Mouse (Mus musculus) spleen, postnatal 36 days (tissue): ENCODE results near the gene Stk33.
A peak's percentile ranks its signal among the peaks of the same experiment; 100 is the strongest.
"Not testable (repeated sequence)": the region's sequence is repeated elsewhere in the genome, so short reads cannot be mapped to it uniquely, and the experiment has no call there.

Experiments used
- DNase-seq, 2 experiments: peaks; one replicate each; pipeline ENCODE4 v3.0.0; 2022; ENCODE audit warnings: low spot score in 2 of 2, mixed read lengths in 1 of 2

The Stk33 gene

DNA sequence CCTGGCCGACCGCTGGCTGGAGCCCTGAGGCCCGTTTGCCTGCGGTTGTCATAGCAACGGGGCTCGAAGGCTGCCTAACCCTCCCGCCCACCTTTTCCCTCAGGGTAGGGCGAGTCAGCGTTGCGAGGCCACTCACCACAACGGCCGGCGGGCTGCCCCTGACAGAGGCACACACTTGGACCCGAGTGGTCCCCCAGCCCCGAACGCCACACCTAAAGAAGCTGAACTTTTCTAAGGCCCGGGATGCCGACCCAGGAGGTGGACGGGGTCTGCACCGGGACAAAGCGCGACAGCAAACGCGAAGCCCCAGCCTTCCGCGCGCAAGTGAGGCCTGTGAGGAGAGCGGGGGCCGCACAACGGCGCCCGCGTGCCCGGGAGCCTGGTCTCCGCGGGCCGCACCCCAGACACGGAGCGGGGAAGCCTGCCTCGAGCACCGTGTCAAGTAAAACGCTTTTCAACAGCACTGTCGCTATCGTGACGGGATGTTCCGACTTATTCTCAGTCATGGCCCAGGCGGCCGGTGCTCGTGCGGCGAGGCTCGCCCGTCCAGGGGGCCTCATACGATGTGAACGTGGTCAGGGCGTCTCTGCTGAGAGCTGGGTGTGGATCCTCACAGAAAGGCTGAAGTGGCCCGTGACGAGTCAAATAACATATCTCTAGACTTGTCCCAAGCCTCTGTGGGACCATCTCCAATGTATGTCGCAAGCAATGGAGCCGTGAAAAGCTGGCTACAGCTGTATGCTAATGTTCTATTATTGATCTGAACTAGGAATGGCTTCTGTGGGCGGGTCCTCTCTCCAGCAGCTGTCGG lies at the start of gene Stk33:
Gene Stk33 (minus strand): TSS at position 301 of the 811 bp plus-strand sequence.
- DNase-seq, result no peak

DNA sequence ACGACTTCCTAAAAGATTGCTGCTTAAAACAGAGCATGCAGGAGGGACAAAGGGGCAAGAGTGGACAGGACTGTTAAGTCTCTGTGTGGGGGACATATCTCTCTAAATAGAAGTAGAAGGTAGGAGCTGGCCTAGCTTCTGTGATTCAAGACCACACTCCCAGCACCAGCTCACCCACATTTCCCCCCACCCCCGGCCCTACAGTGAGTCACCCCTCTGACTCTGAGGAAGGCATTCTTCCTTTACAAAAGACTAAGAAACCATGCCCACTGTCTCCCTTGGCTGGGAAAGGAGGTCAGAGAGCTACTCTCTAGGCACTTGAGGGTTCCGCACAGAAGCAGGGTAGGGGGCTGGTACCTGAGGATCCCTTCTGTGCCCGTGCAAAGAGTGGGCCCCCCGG lies 45.3 kb upstream of the Stk33 start:
- DNase-seq, result no peak

DNA sequence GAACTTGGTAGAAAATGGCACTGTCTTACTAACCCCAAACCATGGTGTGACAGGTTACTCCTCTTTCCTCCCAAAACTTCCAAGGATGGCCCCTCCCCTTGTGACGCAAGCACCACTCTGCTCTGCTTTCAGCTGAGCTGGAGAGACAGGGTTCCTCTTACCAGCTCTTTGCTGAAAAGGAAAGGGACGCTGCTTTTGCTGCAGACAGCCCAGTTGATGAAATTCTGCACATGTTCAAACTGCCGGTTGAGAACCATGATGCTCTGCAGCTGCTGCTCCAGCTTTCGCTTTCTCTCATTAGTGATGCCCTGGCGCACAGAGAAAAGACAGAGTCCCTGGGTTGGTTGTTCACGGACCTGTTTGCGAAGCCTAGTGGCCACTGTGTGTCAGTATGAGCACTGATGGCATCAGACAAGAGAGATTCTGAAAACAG lies 41.9 kb upstream of the Stk33 start:
- peak; percentile 13 to 29 for DNase-seq

DNA sequence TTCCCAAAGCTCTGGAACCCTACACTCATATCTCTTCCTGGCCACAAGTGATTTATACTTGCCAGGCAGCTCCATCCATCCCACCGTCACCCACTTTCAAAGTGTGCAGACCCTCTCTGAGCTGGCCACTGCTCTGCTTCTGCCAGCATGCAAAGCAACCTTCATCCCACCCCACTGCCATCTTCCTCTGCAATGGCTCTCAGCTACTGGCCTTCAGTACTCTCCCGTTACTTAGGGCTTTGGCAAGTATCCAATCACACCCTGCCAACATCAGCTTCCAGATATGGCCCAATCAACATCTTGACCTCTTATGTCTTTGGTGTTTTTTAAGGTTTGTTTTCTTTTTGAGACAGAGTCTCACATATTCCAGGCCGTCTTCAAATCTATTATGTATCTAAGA lies 39.0 kb upstream of the Stk33 start:
- no peak for DNase-seq

DNA sequence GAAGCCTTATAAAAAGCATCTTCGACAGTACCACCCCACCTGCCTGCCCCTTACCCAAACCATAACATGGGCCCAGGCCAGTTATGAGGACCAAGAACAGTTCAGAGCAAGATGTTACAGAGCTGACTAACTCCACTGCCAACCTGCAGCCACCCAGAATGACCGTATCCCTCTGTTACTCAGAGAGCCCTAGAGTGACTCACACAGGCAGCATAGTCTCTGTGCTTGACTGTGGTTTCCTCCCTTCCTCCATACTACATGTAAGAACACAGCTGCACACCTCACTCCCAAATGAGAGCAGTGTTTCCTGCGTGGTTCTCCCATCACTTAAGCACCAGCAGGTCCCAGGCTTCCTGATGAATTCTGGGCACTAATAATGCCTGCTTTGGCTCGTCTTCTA lies 31.8 kb upstream of the Stk33 start:
- no peak for DNase-seq

DNA sequence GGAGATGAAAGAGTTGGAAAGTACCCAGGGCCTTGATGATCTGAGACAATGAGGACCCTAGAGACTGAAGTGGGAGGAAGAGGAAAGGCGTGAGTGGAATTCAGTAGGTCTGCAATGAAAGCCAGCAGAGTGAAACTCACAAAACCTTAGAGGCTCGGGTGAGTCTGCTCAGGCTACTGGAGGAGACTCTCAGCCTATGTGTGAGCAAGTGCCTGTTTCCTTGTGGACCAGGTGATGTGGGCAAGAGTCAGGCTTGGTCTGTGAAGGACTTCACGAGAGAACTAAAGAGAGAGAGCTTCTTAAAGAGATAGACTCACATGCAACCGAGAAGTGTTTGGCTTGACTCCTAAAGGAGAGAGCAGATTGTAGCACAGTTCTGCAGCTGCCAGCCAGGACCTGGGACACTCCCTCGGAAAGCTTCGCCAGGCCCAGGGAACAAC lies 29.4 kb upstream of the Stk33 start:
- no peak for DNase-seq

DNA sequence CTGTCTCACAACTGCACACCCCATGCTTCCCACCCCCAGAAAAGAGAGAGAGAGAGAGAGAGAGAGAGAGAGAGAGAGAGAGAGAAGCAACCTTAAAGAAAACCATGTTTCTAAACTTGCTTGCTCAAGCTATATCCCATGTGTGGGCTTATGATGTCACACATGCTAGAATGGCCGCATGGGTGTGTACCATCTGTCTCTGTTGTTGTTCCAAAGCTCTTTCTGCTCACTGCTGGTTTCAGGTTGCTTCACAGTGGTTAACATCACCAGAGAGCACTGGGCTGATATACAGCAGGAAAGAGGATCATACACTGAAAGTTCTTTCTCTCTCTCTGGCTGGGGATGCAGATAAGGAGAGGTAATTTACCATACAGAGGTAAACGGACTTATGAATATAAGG lies 28.7 kb upstream of the Stk33 start:
- no peak for DNase-seq

DNA sequence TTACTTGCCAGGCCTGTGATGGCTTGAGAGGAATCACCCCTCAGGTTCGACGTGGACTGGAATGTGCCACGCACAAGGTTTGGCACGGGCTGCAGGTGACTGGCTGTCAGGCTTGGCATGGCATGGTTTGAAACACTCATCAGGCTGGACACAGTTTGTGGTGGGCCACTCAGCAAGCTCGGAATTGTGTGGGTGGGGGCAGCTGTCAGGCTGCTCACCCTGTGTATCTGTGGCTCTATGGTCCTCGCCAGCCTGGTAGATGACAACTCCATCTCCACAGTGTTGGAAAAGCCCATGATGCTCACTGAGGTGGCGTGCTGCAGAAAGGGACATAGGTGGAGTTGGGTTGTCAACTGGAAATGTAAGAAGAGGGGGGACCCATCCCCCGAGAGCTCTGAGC lies 21.8 kb upstream of the Stk33 start:
- no peak for DNase-seq

DNA sequence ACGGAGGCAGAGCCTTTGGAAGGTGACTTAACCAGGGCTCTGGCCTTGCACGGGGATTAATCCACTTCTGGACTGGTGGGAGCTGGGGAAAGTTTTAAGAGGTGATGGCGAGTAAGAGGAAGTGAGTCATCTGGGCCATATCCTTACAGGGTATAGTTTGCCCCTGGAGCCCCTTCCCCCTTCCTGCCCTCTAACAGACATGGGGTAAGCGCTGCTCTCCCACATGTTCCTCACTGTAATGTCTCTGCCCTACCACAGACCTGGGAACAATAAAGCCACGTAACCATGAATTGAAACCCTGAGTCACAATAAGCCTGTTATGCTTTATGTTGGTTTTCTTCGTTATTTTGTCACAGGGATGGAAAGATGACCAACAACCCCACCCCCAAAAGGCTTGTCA lies 17.7 kb upstream of the Stk33 start:
- no peak for DNase-seq

DNA sequence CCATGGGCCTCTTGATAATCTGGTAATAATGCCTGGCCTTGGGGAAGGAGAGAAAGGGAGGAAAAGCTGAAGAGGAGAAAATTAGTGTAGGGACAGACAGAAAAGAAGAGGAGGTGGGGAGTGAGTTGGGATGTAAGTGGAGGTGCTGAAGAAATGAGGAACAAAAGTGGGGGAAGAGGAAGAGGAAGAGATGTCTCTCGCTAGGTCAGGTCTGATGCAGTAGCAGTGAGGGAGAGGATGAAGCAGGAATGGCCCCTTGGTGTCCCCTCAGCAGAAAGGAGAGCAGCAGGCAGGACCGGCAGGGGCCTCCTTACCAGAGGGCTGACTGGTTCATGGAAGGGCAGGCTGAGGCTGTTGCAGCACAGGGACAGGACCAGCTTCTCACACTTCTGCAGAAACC lies 16.9 kb upstream of the Stk33 start:
- no peak for DNase-seq

DNA sequence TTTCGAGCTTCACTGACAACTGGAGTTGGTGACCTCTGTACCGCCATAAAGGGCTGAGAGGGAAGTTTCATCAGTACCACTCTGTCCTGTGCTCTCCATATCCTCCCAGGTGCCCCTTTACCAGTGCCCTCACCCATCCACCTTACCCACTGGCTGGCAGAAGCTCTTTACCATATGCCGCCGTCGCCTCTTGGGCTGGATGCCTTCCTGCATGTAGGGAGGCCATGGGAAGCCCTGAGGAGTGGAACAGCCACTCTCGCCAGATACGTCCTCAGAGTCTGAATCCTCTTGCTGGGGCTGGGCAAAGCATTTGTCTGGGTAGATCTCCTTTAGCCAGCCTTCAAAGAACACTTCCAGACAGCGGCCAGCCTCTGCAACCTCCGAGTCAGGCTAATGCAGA lies 16.0 kb upstream of the Stk33 start:
- DNase-seq, result no peak

DNA sequence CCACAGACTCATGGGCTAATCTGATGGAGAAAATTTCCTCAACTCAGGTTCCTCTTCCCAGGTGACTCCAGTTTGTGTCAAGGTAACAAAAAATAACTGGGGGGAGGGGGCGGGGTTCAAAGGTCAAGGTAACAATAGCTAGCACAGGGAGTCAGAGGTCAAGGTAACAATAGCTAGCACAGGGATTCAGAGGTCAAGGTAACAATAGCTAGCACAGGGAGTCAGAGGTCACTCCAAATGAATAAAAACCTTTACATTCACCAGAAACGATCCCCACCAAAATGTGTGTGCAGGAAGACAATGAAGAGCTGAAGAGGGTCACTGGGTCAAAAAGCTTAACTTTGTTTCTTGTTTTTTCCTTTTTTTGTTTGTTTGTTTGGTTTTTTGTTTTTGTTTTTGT lies 9.2 kb upstream of the Stk33 start:
- no peak for DNase-seq

DNA sequence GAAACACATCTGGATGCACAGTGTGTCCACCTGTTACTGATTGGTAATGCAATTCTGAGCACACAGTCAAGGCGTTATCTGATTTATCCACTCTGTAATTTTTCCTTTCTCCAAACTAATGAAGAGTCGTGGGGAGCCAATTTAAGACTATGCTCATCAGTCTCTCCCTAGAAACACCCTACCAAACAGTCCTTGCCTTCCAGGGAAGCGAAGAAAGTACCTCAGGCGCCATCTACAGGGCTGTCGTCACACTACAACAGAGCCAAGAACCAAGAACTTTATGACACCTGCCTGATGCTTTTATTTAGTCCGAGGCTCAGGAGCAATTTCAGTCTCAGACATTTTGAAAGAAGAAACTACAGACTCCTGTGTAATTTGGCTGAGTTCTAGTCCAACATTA lies 6.1 kb upstream of the Stk33 start:
- no peak for DNase-seq

DNA sequence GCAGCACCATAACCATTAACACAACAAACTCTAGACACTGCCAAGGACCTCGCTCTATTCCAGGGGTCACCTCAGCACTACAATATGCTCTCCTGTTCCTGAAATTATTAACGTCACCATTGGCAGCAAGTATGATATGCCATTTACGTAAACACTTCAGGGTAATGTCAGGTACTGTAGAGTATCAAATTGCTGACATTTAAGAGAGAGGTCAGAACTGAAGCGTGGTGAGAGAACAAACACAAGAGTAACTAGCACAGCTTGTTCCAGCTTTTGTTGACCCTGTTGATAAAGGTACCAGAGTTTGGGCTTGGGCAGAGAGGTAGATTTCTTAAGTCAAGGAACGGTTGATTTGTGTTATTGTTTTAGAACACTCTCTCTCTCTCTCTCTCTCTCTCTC lies 3.9 kb upstream of the Stk33 start:
- no peak for DNase-seq

DNA sequence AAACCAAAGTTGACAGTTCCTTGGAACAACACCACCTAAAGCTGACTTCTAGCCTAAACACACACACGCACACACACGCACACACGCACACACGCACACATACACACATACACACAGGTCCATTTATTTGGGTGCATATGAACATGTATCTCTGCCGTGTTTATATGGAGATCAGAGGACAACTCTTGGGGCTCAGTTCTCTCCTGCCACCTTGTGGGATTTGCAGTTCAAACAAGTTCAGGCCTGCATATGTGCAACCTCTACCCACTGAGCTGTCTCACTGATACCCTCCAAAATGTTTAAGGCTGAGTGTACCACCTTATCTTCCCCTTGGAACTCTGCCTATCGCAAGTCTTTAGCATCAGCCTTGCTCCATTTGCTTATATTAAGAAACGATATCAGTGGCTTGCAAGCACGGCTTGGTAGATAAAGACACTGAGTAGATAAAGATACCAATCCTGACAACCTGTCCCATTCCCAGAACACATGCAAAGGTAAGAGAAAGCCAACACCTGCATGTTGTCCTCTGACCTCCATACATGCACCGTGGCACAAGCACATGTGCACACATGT lies 1.9 kb upstream of the Stk33 start:
- no peak for DNase-seq

DNA sequence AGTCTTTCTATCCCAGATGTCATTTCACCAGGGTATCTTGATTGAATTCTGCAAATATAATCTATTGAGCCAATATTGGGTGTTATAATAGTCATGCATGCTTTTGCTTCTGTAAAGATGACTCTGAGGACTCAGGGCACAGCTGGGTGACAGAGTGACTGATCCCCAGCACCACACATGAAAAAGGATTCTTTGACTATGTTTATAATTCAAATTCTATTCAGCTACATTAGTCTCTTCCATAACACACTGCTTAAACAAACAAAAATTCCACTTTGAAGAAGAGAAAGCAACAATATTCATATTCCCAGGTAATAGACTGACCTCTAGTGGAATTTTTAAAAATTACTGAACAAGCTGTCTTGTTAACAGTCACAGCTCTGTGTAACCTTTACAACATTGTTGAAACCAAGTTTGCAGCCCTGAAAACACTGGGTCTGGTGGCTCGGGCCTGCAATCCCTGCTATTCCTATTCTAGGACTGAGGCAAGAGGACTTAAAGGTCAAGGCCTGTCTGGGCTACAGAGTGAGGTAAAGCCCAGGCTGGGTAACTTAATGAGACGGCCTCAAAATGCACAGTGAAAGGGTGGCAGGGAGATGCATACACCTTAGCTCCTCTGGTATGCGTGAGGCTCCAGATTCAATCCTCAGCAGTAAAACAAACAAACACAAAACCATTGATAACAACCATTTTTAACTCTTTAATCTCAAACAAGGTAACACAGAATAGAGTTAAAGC lies 14.3 kb downstream of the Stk33 start:
- DNase-seq, result no peak

DNA sequence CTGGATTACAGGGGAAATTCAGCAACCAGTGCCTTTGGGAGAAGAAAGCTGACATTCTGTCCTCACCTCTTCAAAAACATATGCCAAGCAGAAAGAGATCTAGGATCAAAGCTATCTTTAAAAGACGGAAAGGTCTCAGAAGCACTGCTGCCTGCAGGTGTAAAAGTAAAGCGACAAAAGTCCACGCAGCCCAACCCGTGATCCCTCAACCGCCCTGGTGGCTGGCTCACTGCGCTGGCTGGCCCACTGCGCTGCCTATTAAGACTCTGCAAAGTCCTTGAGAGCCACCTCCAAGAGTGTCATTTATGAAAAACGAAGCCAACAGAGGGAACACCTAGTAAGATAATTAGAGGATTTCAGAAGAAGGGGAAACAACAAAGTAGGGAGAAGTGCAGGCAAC lies 16.1 kb downstream of the Stk33 start:
- DNase-seq, result no peak

DNA sequence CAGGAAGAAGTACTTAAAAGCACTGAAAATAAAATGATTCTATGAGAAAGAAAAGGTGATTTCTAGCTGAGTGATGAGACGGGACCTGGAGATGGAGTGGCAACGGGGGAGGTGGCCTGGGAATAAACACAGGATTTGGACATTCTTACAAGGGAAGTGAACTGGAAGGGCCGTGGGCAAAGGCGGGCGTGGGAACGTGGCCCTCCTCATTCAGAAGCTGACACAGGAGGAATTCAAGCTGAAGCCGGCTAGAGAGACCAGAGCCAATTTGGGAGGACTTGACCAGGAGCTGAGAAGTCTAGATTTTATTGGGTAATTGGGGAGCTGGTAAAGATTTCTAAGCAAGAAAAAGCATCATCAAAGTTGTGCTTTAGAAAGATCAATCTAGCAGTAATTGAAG lies 33.4 kb downstream of the Stk33 start:
- no peak for DNase-seq

DNA sequence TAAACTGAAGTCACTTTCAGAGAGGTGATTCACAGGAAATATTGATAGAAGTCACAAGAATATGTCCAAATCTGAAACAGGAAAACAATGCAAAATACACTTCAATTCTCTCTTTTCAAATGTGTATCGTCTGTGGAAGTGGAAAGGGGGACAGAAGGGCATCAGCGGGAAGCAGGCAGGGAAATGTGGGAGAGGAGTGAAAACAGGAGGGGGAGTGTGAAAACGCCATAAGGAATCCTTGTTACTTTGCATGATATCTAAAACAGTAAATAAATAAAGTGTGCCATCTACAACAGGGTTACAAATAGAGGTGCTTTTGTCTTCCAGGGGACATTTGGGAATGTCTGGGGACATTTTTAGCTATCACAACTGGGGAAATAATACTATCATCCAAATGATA lies 39.6 kb downstream of the Stk33 start:
- DNase-seq, result no peak

DNA sequence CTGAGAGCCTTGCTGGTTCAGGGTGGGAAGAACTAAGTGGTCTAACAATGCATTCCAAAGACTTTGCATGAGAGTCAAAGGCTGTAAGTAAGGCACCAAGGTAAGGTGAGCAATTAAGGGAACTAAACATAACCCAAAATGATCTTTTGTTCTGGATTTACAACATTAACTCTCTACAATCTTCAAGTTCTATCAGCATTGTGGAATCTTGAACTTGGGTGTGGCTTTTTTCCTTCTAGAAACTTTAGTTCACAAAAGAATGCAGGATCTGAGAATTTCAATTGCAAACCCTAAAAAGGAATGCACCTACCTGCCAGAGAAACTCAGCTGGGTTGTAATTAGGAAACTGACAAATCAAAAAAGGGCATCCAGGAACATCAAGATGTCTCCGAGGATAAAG lies 57.8 kb downstream of the Stk33 start:
- no peak for DNase-seq

DNA sequence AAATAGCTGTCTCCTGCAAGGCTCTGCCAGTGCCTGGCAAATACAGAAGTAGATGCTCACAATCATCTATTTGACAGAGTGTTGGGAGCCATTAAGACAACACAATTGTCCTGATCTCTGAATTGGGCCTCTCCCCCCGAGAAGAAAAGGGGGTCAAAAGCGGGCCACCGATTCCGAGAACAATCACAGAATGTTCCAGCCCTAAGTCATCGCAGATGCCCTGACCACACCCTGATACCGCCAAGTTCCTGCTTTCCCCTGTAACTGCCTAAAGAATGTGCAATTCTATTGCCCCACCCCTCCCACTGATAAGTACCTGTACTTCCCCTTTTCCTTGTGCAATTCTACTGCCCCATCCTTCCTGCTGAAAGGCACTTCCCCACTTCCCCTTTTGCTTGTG lies 65.3 kb downstream of the Stk33 start:
- not testable (repeated sequence) for DNase-seq

DNA sequence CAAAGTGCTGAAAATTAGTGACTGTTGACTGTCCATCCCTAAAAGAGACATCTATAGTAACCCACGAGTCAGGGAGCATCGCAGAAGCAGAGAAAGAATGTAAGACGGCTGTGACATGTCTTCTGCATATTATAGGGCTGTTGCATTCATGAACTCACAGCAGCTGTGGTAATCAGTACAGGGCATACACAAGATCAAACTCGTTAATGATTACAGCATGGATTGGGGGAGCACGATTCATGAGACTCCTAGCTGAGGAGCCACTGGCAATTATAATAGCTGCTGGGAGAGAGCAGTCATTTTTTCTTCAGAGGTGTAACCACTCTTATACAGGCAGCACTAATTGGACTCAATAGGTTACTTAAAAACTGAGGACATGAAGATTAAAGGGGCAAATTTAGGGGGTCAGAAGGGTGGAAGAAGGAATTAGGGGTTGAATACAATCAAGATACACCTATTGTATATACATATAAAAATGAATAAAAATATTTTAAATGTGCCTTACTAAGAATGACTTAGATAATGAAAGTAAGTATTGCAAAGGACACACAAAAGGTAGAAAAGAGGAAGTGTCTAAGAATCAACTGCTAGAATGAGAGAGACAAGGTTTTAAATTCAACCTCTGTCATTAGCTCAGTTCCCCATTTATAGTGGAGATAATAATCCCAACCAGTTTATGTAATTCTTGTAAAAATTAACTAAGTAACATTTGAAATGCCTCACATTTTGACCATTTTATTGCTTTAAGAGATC lies 80.3 kb downstream of the Stk33 start:
- DNase-seq, result no peak
